8 mouse cellular contexts compared by ENCODE assay signal in the genomic region with DNA sequence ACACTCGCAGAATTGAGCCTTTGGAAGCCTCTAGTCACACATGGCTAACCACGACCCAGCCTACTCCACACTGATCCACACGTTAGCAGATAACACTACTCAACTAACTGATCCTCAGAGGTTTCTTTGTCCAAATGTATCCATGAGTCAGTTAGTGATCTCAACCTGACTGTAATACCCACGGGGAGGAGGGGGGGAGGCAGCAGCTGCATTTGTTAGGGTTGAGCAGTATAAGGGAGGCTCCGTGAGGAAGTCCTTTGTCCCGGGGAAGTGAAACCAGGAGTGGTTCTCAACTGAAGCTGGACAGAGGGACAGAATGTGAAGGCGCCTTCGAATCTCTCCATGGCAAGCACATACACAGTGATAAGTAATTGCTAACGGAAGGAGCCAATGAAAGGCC. TPM values are rescaled to one million over a fixed set of nuclear protein-coding genes. Genes with fewer than 3 reads are reported as not detected.
A peak's percentile ranks its signal among the peaks of the same experiment; 100 is the strongest.
DNase-seq lines count a peak whose midpoint lies in the region; ATAC-seq and TF ChIP-seq lines count a peak whose summit lies in the region.
"Had no signal": no experiment of that assay in that cellular context is flagged by ENCODE, and none has a peak within 500 bp of the region (broad histone marks: within the 10 kb centered on the region; RNA-seq: fewer than 3 reads in every experiment).

No protein-coding gene starts in this region.

- H3K79me2 ChIP-seq in MEL (ENCODE audit: control insufficient read depth, insufficient read depth, low read length, poor library complexity) = peaks cover 8% of the 10 kb centered on the region

- ATAC-seq in heart, embryonic 12.5 days (ENCODE audit: insufficient number of reproducible peaks, low FRiP score) = no peak
- peak; percentile 30 for ATAC-seq in lung, postnatal 0 days
- no peak for ATAC-seq in midbrain, postnatal 0 days (ENCODE audit: low FRiP score)

- 64% methylated on average over 9 of the region's 9 CpGs for WGBS in heart, embryonic 12.5 days
- 49% methylated on average over 9 of the region's 9 CpGs for WGBS in lung, postnatal 0 days
- WGBS in midbrain, postnatal 0 days = 74% methylated on average over 9 of the region's 9 CpGs

- H3K9ac ChIP-seq in MEL (ENCODE audit: control insufficient read depth, low read depth, low read length, poor library complexity, severe bottlenecking) = no peak overlapping the region
- no peak overlapping the region for H3K9ac ChIP-seq in heart, embryonic 12.5 days
- no peak overlapping the region for H3K9ac ChIP-seq in lung, postnatal 0 days (replicated peaks; ENCODE audit: low read depth)
- no peak overlapping the region for H3K9ac ChIP-seq in midbrain, postnatal 0 days (replicated peaks; ENCODE audit: low read length, poor library complexity, severe bottlenecking)

- H3K9me3 ChIP-seq in MEL (replicated peaks; ENCODE audit: insufficient read depth, low read length) = no peaks in the 10 kb centered on the region
- no peaks in the 10 kb centered on the region for H3K9me3 ChIP-seq in heart, embryonic 12.5 days (replicated peaks)
- H3K9me3 ChIP-seq in lung, postnatal 0 days (ENCODE audit: low read length) = no peaks in the 10 kb centered on the region
- H3K9me3 ChIP-seq in midbrain, postnatal 0 days (ENCODE audit: low read length) = no peaks in the 10 kb centered on the region

- TF ChIP-seq POLR2A in MEL (IDR thresholded peaks at IDR 0.05; ENCODE audit: control insufficient read depth in 1 of 2, insufficient read depth in 1 of 2, low read depth in 1 of 2, low read length in 2 of 2, poor library complexity in 1 of 2) = no peak

- H3K36me3 ChIP-seq in MEL (ENCODE audit: control insufficient read depth in 1 of 2, insufficient read depth in 2 of 2, low read length in 2 of 2) = peaks cover 0 to 6% of the 10 kb centered on the region in 2 experiments; a peak in 2 of 4 replicates
- H3K36me3 ChIP-seq in heart, embryonic 12.5 days = no peaks in the 10 kb centered on the region
- no peaks in the 10 kb centered on the region for H3K36me3 ChIP-seq in lung, postnatal 0 days (ENCODE audit: insufficient read depth, low read length)
- H3K36me3 ChIP-seq in midbrain, postnatal 0 days (ENCODE audit: insufficient read depth, low read length) = no peaks in the 10 kb centered on the region

- no peaks in the 10 kb centered on the region for H3K27me3 ChIP-seq in MEL (ENCODE audit: control insufficient read depth in 1 of 2, insufficient read depth in 2 of 2, low read length in 2 of 2)
- no peaks in the 10 kb centered on the region for H3K27me3 ChIP-seq in heart, embryonic 12.5 days (replicated peaks)
- H3K27me3 ChIP-seq in lung, postnatal 0 days (replicated peaks; ENCODE audit: insufficient read depth, low read length) = no peaks in the 10 kb centered on the region
- H3K27me3 ChIP-seq in midbrain, postnatal 0 days (ENCODE audit: insufficient read depth, low read length) = 0 out of 2 replicates have a peak, but pooled peaks cover 7% of the 10 kb centered on the region

- peak overlapping the region; percentile 6; the same call in 1 of the 2 replicates for H3K4me2 ChIP-seq in heart, embryonic 12.5 days
- peak overlapping the region; percentile 22; the same call in 1 of the 2 replicates for H3K4me2 ChIP-seq in lung, postnatal 0 days (replicated peaks; ENCODE audit: low read depth, low read length)
- no peak overlapping the region for H3K4me2 ChIP-seq in midbrain, postnatal 0 days (ENCODE audit: low read depth, low read length, poor library complexity, severe bottlenecking)

- no peak overlapping the region for H3K4me3 ChIP-seq in MEL (ENCODE audit: control insufficient read depth in 1 of 2, insufficient read depth in 1 of 2, low read depth in 2 of 2, low read length in 2 of 2)
- no peak overlapping the region for H3K4me3 ChIP-seq in heart, embryonic 12.5 days
- no peak overlapping the region for H3K4me3 ChIP-seq in lung, postnatal 0 days (ENCODE audit: low read depth, low read length)
- H3K4me3 ChIP-seq in midbrain, postnatal 0 days (ENCODE audit: low read depth, low read length) = no peak overlapping the region

- peak; percentile 13 for DNase-seq in MEL (ENCODE audit: low read depth, low spot score)
- DNase-seq in brain, adult 2 months (ENCODE audit: low read depth, low spot score) = peak; percentile 49
- DNase-seq in lung, postnatal 0 days (ENCODE audit: low spot score) = peak; percentile 55
- no peak for DNase-seq in midbrain, postnatal 0 days (ENCODE audit: low spot score)
- DNase-seq in B cell, adult 2 months = no peak
- no peak for DNase-seq in right cerebral cortex, postnatal 4 days

- H3K27ac ChIP-seq in MEL (ENCODE audit: control insufficient read depth, low read depth, low read length) = no peak overlapping the region
- H3K27ac ChIP-seq in heart, embryonic 12.5 days (ENCODE audit: poor library complexity, severe bottlenecking) = no peak overlapping the region
- H3K27ac ChIP-seq in lung, postnatal 0 days (ENCODE audit: low read length) = peak overlapping the region; percentile 59
- H3K27ac ChIP-seq in midbrain, postnatal 0 days (ENCODE audit: low read depth, low read length) = no peak overlapping the region

- TF ChIP-seq RAD21 in MEL (IDR thresholded peaks at IDR 0.05; ENCODE audit: low read depth, low read length) = no peak

- no peak for TF ChIP-seq CTCF in MEL (IDR thresholded peaks at IDR 0.05 in 2 of 3, conservative IDR thresholded peaks at IDR 0.05 in 1 of 3; ENCODE audit: control insufficient read depth in 1 of 3, insufficient read depth in 1 of 3, low read depth in 2 of 3, low read length in 3 of 3, poor library complexity in 1 of 3, severe bottlenecking in 1 of 3)
- TF ChIP-seq CTCF in lung, postnatal 0 days (IDR thresholded peaks at IDR 0.05) = no peak
- TF ChIP-seq CTCF in midbrain, postnatal 0 days (IDR thresholded peaks at IDR 0.05) = no peak

- TF ChIP-seq EP300 in MEL (IDR thresholded peaks at IDR 0.05; ENCODE audit: low read depth in 1 of 2, low read length in 2 of 2) = no peak
- no peak for TF ChIP-seq EP300 in lung, postnatal 0 days (IDR thresholded peaks at IDR 0.05)

- peaks cover 7 to 21% of the 10 kb centered on the region in 2 experiments for H3K4me1 ChIP-seq in MEL (ENCODE audit: control insufficient read depth in 1 of 2, insufficient read depth in 2 of 2, low read length in 2 of 2)
- peaks cover 32% of the 10 kb centered on the region for H3K4me1 ChIP-seq in heart, embryonic 12.5 days (replicated peaks)
- H3K4me1 ChIP-seq in lung, postnatal 0 days (ENCODE audit: insufficient read depth, low read depth, low read length) = peaks cover 10% of the 10 kb centered on the region; the same call in 1 of the 2 replicates
- H3K4me1 ChIP-seq in midbrain, postnatal 0 days (ENCODE audit: insufficient read depth, low read length) = no peaks in the 10 kb centered on the region

TF ChIP-seq in MEL, 35 proteins besides CTCF, POLR2A, EP300 and RAD21:
- TF ChIP-seq BHLHE40 (IDR thresholded peaks at IDR 0.05; ENCODE audit: borderline replicate concordance, low read depth, low read length) (no peak), USF1 (IDR thresholded peaks at IDR 0.05; ENCODE audit: low read depth, low read length) (no peak), TCF12 (IDR thresholded peaks at IDR 0.05; ENCODE audit: low read depth, low read length) (no peak), ZNF384 (IDR thresholded peaks at IDR 0.05; ENCODE audit: low read depth, low read length) (no peak), ZKSCAN1 (IDR thresholded peaks at IDR 0.05; ENCODE audit: low read depth, low read length) (no peak), NRF1 (IDR thresholded peaks at IDR 0.05; ENCODE audit: insufficient read depth, low read depth, low read length, poor library complexity, severe bottlenecking) (no peak), GABPA (IDR thresholded peaks at IDR 0.05; ENCODE audit: low read depth, low read length) (no peak), NELFE (IDR thresholded peaks at IDR 0.05; ENCODE audit: low read depth, low read length) (no peak), TAL1 (IDR thresholded peaks at IDR 0.05; ENCODE audit: low read length) (no peak), HCFC1 (IDR thresholded peaks at IDR 0.05; ENCODE audit: low read depth, low read length) (no peak), GATA1 (IDR thresholded peaks at IDR 0.05; ENCODE audit: low read depth, low read length) (no peak), MYC (IDR thresholded peaks at IDR 0.05; ENCODE audit: low read depth, low read length) (no peak), UBTF (IDR thresholded peaks at IDR 0.05; ENCODE audit: borderline replicate concordance, insufficient read depth, low read depth, low read length) (no peak), MAFK (IDR thresholded peaks at IDR 0.05; ENCODE audit: borderline replicate concordance, low read depth, low read length) (no peak), SIN3A (IDR thresholded peaks at IDR 0.05; ENCODE audit: low read length) (no peak), JUND (IDR thresholded peaks at IDR 0.05; ENCODE audit: low read depth, low read length) (no peak)

RNA-seq across cellular contexts. Expression of a gene that starts 2.8 kb away (rescaled TPM):
- total RNA-seq in MEL (2012; rRNA removed) = 5.2 and 7.8 TPM in 2 replicates
- polyA plus RNA-seq in MEL (2012; ENCODE audit: insufficient read depth in 1 of 2, insufficient read length in 2 of 2, low read depth in 1 of 2, low replicate concordance in 2 of 2, missing spikeins in 1 of 2) = 10 to 100 TPM; 27.1 to 83.9 TPM
- polyA plus RNA-seq in heart, embryonic 12.5 days (2016; fragmentation: Nextera tagmentation; extraction: Ambion mirVana) = 7.3 and 8.2 TPM in 2 replicates
- 9.5 and 9.6 TPM in 2 replicates for polyA plus RNA-seq in lung, postnatal 0 days (2015; fragmentation: Nextera tagmentation; extraction: Ambion mirVana)
- 1.8 and 4.3 TPM in 2 replicates for total RNA-seq in midbrain, postnatal 0 days (2014; rRNA removed)
- 2.1 and 2.4 TPM in 2 replicates for polyA plus RNA-seq in midbrain, postnatal 0 days (2015; fragmentation: Nextera tagmentation; extraction: Ambion mirVana)

RNA-seq across cellular contexts. Expression of a gene that starts 53.4 kb away (rescaled TPM):
- total RNA-seq in MEL (2012; rRNA removed) = 0.12 and 0.29 TPM in 2 replicates
- not detected for polyA plus RNA-seq in MEL (2012; ENCODE audit: insufficient read depth in 1 of 2, insufficient read length in 2 of 2, low read depth in 1 of 2, low replicate concordance in 2 of 2, missing spikeins in 1 of 2)
- 0.06 and 0.14 TPM in 2 replicates for polyA plus RNA-seq in heart, embryonic 12.5 days (2016; fragmentation: Nextera tagmentation; extraction: Ambion mirVana)
- polyA plus RNA-seq in lung, postnatal 0 days (2015; fragmentation: Nextera tagmentation; extraction: Ambion mirVana) = 0.07 and 0.12 TPM in 2 replicates
- 0.22 TPM in 1 of 2 replicates, not detected in the other for total RNA-seq in midbrain, postnatal 0 days (2014; rRNA removed)
- polyA plus RNA-seq in midbrain, postnatal 0 days (2015; fragmentation: Nextera tagmentation; extraction: Ambion mirVana) = 0.25 and 0.31 TPM in 2 replicates
- polyA plus RNA-seq: large intestine, adult 2 months had no signal

Comparison
In these comparisons a context has a peak if more than half of its experiments do, and no peak if none do; other contexts are left out.
1. DNase-seq: peak in MEL (single experiment), brain, adult 2 months (single experiment) and lung, postnatal 0 days (single experiment); none in midbrain, postnatal 0 days (single experiment), B cell, adult 2 months (0 of 2) and right cerebral cortex, postnatal 4 days (single experiment).